Mouse (Mus musculus): ENCODE measurements around the gene Asic2.

Asic2 gene

DNA sequence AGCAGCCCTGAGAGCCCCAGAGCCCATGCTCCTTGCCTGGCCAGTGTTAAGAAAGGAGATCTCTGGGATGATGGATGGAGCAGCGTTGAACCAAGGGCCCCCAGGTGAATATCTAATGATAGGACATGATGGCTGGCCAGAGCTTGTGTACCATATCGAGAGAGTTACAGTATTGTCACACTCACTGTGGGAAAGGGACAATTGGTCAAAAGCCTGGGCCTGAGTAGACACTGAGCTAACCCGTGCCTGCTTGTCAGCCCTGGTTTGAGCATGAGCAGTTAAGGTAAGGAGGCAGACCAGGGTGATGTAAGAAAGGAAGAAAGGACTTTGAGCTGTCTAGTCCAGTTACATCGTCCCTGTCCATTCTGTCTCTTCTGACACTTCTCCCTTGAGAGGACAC, 365.3 kb downstream of the Asic2 start:
- no peak for DNase-seq (ENCODE audit: low spot score)

DNA sequence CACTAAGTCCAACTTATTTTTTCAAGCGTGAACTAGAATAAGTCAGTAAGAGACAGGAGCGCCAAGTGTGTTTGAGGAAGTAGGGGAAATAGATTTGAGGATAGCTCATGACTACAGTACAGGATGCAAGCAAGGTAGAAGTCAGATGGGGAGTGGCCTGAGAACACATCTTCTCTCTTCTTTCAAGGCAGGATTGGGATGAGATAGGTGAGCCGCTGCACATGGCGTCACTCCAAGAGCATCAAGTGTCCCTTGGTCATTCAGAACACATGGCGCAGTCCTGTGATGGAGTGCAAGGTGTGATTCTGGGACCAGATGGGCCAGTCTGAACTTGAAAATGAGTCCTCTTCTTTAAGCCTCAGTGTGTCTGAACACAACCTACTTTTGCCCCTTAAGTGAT, 366.5 kb downstream of the Asic2 start:
- no peak for DNase-seq (ENCODE audit: low spot score)

DNA sequence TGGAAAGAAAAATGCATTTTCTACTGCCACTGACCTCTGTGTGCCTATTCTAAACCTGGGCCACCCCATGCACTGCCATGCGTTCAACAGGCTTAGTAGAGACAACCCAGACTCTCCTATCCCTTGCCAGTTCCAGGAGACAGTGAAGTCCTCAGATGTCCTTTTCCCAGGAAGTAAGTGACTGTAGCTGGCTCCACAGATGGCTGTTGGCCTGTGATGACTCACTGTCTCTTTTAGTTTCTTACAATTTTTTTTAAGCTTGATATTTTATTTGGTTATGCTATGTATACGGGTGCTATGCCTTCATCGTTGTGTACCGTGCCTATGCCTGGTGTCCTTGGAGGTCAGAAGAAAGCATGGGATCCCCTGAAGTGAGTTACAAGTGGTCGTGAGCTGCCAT, 370.7 kb downstream of the Asic2 start:
- DNase-seq (ENCODE audit: low spot score): no peak

- no peak for DNase-seq (ENCODE audit: low spot score)
These were observed 373.0 kb downstream of the Asic2 start for GRCm38 (mm10) chr11:81595235-81595634.

DNA sequence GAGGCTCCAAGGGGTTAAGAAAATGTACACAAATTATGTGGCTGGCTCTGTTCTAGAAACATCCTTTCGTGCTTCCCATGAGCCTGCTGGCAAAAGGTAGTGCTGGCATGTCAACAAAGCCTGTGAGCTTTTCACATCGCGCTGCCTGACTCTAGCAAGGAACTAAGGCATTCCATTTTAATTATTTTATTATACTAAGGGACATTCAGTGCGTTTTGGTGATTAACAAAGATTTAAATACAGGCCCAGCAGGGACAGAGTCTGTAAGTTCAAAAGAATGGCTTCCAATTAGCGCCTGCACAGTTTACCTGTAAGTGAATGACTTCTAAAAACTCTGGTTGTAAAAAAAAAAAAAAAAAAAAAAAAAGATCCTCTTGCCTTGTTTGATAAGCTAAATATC, 375.5 kb downstream of the Asic2 start:
- DNase-seq (ENCODE audit: low spot score): no peak

DNA sequence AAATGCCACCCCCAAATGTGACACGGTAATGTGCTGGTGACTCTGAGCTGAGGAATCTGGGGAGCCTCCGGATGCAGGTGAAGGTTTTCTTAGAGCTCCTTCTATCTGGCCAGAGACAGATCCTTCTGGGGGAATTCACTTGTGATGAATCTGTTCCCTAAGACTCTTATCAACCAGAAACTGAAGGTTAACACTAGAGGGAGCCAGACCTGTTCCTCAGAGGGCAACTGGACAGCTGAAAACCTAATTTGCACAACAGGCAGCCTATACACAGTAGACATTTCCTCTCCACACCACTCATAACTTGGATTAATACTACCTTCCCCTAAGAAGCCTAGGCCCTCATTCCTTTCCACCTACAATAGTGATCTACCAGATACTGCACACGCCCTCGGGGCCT, 377.3 kb downstream of the Asic2 start:
- no peak for DNase-seq (ENCODE audit: low spot score)

DNA sequence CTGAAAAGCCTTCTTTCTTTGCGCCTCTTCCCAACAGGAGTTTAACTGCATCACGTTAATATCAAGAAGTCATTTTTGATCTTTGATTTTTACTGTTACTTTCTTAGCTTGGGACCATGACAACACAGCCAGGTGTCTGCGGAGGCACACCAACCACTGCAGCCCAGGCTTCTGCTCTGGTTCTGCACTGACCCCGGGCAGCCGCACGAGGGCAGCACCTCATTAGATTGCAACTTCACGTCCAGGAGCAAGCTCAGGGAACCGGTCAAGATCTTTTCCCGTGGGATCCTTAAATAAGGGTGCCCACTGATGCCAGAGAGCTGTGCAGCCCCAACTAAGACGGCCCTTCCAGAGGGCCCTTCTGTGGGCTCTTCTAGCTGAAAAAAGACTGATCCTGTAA, 379.6 kb downstream of the Asic2 start:
- peak; percentile 54 for DNase-seq (ENCODE audit: low spot score)

- no peak for DNase-seq (ENCODE audit: low spot score)
These were observed 380.3 kb downstream of the Asic2 start for GRCm38 (mm10) chr11:81587942-81588341.

DNA sequence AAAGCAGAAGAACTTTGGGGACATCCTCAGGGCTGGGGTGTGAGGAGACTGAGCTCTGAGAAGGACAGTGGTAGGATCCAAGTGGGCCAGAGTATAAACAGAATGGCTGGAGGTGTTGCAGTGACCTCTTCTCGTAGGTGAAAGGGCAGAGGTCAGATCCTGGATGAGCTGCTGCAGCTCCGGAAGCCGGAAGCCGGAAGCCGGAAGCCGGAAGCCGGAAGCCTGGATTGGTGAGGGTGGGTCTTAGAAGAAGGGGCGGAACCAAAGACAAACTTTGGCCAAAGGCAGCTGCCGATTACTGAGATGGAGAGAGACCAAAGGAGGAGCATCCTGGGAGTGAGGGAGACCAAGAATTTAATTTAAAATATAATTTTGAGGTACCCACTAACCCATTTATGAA, 381.1 kb downstream of the Asic2 start:
- no peak for DNase-seq (ENCODE audit: low spot score)

- no peak for DNase-seq (ENCODE audit: low spot score)
These were observed 383.8 kb downstream of the Asic2 start for GRCm38 (mm10) chr11:81584506-81584905.

GRCm38 (mm10) chr11:81583195-81583594, 385.1 kb downstream of the Asic2 start:
- DNase-seq (ENCODE audit: low spot score): no peak

DNA sequence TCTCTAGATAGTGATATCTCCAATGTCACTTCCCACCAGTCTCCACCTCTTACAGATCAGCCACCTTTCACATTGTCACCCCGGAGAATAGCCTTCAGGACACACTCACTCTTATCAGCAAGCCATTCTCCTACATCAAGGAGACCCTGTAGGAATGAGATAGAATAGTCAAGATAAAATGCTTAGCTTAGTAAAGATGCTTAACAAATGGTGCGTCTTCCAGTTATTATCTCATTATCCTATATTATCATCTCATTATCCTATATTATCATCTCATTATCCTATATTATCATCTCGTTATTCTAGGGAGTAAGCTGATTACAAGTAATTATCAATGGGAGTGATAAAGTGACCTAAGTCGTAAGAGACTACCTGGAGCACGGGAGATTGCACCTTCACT, 386.1 kb downstream of the Asic2 start:
- DNase-seq (ENCODE audit: low spot score): no peak

- DNase-seq (ENCODE audit: low spot score): no peak
These were observed 388.5 kb downstream of the Asic2 start for GRCm38 (mm10) chr11:81579753-81580152.

DNA sequence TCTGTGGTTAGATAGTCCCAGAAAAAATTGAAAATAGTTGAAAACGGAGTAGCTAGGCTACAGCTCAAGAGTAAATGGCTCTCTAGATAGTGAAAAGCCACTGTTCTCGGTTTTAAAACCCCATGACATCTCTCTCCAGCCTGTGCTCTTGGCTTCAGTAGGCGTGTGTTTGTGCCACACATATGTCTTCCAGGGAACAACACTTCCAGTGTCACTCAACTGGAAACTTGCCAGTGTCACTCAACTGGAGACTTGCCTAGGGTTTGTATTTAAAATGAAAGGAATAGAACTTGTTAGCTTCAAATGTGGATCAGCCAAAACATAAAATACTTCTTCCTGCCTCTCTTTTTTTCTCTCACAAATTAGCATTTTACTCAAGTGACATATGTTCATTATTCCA, 397.9 kb downstream of the Asic2 start:
- DNase-seq (ENCODE audit: low spot score): no peak

DNA sequence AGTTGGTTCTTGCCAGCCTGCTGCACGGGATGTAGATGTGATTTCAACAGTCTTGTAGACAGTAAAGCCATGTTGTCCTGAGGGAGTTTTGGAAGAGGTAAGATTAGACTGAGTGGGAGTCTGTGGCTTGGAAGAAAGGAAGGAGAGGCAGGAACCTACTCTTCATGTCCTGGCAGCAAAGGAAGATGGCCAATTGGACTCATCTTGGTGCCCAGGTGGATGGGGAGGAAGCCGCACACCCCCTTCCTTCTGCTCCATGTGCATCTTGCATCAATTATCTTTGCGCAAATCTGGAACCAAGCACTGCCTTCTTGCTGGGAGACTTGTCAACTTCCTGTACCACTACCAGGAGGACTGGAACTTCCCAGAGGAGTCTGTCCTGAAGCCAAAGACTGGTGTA, 403.4 kb downstream of the Asic2 start:
- DNase-seq (ENCODE audit: low spot score): no peak

GRCm38 (mm10) chr11:81560374-81560773, 407.9 kb downstream of the Asic2 start:
- no peak for DNase-seq (ENCODE audit: low spot score)

DNA sequence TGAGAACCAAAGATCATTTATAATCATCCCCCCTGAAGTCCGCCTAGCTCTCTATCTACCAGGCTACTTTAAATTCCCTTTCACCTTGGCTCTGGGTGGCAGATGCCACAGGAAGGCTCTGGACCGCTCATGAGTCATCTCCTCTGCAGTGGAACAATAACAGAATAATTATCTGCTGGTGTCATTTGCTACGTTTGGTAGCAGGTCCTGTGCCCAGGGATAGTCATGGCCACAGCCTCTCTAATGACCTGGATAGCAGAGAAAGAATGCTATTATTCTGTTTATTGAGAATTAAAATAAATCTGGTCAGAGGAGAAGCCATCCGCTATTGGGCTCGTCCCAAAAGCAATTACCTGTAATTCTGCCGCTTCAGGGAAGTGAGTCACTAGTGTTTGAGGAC, 425.1 kb downstream of the Asic2 start:
- no peak for DNase-seq (ENCODE audit: low spot score)

- no peak for DNase-seq (ENCODE audit: low spot score)
These were observed 433.0 kb downstream of the Asic2 start for GRCm38 (mm10) chr11:81535121-81535717.

DNA sequence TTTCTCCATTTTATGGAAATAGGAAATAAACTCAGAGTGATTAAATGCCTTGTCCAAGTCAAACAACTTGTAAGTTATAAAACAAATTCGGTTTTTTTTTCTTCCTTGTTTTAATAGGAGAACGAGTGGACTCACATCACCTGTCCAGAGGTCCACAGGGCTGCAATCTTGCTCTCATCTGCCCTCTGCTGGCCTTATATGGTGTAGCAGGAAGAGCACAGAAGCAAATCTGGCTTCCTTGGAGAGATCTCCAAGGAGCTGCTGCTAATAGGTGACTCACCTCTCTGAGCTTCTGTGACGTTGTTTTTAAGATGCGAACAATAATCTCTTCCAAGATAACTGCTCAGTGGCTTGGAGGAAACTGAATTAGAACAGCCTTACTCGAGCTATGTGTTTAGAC, 433.6 kb downstream of the Asic2 start:
- peak; percentile 48 for DNase-seq (ENCODE audit: low spot score)

DNA sequence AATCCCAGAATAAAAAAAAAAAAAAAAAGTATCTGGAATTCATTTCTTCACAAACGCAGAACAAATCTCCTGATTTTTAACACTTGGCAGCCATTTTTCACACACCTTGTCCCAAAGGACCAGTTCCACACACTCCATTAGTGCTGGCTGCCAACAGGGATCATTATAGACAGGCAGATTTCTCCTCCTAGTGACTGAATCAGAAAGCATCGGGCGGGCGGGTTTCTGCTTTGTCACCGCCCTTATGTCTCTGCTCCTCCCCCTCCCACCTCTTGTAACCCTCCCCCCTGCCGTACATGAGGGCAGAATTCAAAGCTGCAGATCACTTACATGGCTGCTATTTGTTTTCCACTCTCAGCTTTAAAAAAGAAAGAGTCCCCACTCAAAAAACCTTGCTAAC, 436.4 kb downstream of the Asic2 start:
- DNase-seq (ENCODE audit: low spot score): no peak

DNA sequence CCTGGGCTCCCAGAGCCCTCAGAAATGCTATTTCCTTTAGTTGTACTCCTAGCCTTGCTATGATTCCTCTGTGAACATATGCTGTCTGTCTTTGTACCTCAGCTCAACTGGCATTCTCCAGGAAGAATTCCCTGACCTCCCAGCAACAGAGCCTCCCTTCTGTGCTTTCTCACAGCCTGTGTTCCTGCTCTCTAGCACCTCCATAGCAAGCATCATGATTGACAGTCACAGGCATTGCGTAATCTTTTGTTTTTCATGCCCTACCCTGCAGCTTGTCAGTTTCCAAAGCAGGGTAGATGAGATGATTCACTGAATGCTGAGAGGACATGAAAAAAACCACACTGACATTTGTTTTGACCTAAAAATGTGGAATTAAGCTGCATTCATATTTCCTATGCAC, 445.3 kb downstream of the Asic2 start:
- no peak for DNase-seq (ENCODE audit: low spot score)

- DNase-seq (ENCODE audit: low spot score): no peak
These were observed 446.4 kb downstream of the Asic2 start for GRCm38 (mm10) chr11:81521881-81522280.

DNA sequence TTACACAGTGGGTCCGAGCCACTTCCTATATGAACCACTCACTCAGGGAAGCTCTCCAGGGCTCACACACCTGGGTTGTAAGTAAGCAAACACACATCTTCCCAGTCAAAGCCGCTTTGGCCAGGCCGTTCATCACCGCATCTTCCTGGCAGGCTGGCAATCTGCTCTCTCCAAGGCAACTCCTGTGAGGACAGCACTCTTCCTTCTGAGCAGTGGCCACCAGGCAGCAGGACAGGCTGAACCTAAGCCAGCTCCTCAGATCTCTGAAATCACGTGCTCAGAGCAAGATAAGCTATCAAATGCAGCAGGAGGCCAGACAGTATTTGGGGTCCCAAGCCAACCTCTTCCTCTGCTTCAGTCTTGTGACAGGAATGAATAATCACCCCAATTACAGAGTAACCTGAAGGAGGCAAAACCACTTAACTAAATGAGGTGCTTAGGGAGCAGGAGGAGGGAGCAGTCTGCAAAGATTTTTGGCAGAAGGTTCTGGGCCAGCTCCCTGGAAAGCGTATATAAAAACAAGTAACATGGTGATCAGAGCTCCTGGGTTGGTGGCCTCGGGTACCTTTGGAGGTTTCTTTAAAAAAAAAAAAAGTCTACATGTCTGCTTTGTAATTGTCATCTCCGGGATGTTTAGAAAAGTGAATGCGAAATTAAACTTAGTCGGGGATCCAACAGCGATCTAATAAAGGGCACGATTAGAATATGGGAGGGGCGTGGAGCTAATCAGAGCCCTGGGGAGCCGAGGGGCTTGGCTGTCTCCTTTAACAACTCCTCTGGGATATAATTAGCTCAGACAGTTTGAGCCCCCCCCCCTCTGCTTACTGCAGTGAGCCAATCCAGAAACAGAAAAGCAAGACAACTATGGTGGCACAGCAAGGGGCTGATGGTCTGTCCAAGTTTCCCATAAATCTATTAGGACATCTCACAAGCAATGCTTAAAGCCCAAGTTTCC, 450.0 kb downstream of the Asic2 start:
- no peak for DNase-seq (ENCODE audit: low spot score)

DNA sequence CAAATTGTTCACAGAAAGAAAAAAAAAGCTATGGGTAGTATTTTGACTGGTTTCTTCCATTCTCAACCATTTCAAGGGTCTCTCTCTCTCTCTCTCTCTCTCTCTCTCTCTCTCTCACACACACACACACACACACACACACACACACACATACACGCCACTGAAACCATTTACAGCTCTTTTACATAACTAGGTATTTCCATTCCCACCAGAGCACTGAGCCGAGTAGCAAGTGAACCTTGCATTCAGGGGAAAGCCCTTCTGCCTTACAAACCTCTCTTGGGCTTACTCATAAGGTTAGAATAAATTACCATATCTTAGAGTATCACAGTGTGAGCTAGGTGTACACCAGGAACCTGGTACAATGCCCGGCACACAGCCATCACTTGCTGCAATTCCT, 452.5 kb downstream of the Asic2 start:
- DNase-seq (ENCODE audit: low spot score): no peak

Data from ovary, postnatal 14 days (tissue).